Mouse (Mus musculus) MEL (cell line): ENCODE data around the gene Chrd.
A peak's percentile ranks its signal among the peaks of the same experiment; 100 is the strongest.

Experiments
- BHLHE40 ChIP-seq: IDR thresholded peaks from 2 replicates; pipeline ENCODE4 v1.6.1; 2012; ENCODE audit warnings: low read depth, mild to moderate bottlenecking, inconsistent platforms, low read length, improper control_type of control experiment, borderline replicate concordance
- CTCF ChIP-seq, 3 experiments: IDR thresholded peaks in 2 of 3; conservative IDR thresholded peaks in 1 of 3; 2 replicates each; pipeline ENCODE4 v1.5.1; 2011 to 2012; ENCODE audit warnings: low read length in 3 of 3, low read depth in 2 of 3, mild to moderate bottlenecking in 2 of 3, improper control_type of control experiment in 1 of 3, inconsistent platforms in 1 of 3, mixed read lengths in 1 of 3, moderate library complexity in 1 of 3; ENCODE audit not compliant: control insufficient read depth in 1 of 3, insufficient read depth in 1 of 3, poor library complexity in 1 of 3, severe bottlenecking in 1 of 3
- EP300 ChIP-seq, 2 experiments: IDR thresholded peaks; 2 replicates each; pipeline ENCODE4 v1.6.1; 2011; ENCODE audit warnings: improper control_type of control experiment in 2 of 2, low read length in 2 of 2, low read depth in 1 of 2, mild to moderate bottlenecking in 1 of 2
- JUND ChIP-seq: IDR thresholded peaks from 2 replicates; pipeline ENCODE4 v1.6.1; 2011; ENCODE audit warnings: low read depth, mild to moderate bottlenecking, improper control_type of control experiment, low read length
- MAX ChIP-seq: IDR thresholded peaks from 2 replicates; pipeline ENCODE4 v1.6.1; 2011; ENCODE audit warnings: low read length, improper control_type of control experiment
- MEF2A ChIP-seq: IDR thresholded peaks from 2 replicates; pipeline ENCODE4 v1.6.1; 2014; ENCODE audit warnings: low read depth, mild to moderate bottlenecking, inconsistent platforms, low read length, improper control_type of control experiment; ENCODE audit not compliant: poor library complexity, insufficient replicate concordance, severe bottlenecking; ENCODE audit errors: extremely low read depth
- POLR2A ChIP-seq, 2 experiments: IDR thresholded peaks; 2 replicates each; pipeline ENCODE4 v1.6.1; 2011 to 2012; ENCODE audit warnings: low read length in 2 of 2, mild to moderate bottlenecking in 2 of 2, control low read depth in 1 of 2, improper control_type of control experiment in 1 of 2, low read depth in 1 of 2, moderate library complexity in 1 of 2; ENCODE audit not compliant: control insufficient read depth in 1 of 2, insufficient read depth in 1 of 2, poor library complexity in 1 of 2
- TBP ChIP-seq: IDR thresholded peaks from 2 replicates; pipeline ENCODE4 v1.8.0; 2011; ENCODE audit warnings: low read depth, low read length, improper control_type of control experiment
- ZMIZ1 ChIP-seq: IDR thresholded peaks from 2 replicates; pipeline ENCODE4 v1.6.1; 2012; ENCODE audit warnings: low read depth, mild to moderate bottlenecking, inconsistent platforms, low read length, improper control_type of control experiment, moderate library complexity

DNA sequence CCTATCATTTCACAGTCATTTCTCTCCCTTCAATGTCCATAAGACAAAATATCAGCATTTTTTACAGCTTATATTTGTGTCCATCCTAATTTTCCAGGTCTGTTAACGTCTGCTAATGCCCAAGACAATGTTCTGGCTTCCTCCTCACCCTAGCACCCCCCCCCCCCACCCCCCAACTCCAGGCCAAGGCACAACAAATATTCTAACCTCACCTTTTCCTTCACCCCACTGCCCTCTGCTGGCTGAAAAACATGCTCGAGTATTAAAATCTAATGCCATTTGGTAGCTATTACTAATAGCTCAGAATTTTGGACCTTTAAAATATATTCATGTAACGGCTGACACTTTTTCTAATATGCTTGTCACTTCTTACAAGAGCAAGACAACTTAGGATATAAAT, 28.8 kb downstream of the Chrd start:
- no peak for TF ChIP-seq MAX
- no peak for TF ChIP-seq ZMIZ1
- TF ChIP-seq JUND = no peak
- TF ChIP-seq CTCF (IDR thresholded peaks at IDR 0.05 in 2 of 3, conservative IDR thresholded peaks at IDR 0.05 in 1 of 3; ENCODE audit: control insufficient read depth in 1 of 3, insufficient read depth in 1 of 3, low read depth in 2 of 3, low read length in 3 of 3, poor library complexity in 1 of 3, severe bottlenecking in 1 of 3) = peak in 2 of 3 experiments; percentile 45 to 70; a peak in 4 of 6 replicates
- no peak for TF ChIP-seq BHLHE40
- TF ChIP-seq TBP = no peak
- TF ChIP-seq MEF2A = no peak
- no peak for TF ChIP-seq EP300 (IDR thresholded peaks at IDR 0.05; ENCODE audit: low read depth in 1 of 2, low read length in 2 of 2)
- no peak for TF ChIP-seq POLR2A (IDR thresholded peaks at IDR 0.05; ENCODE audit: control insufficient read depth in 1 of 2, insufficient read depth in 1 of 2, low read depth in 1 of 2, low read length in 2 of 2, poor library complexity in 1 of 2)
